In genomic region chr2:52938351-52939074, GRCm38 (mm10) we compare ENCODE assay signal across 13 mouse cellular contexts.
DNase-seq lines count a peak whose midpoint lies in the region; ATAC-seq and TF ChIP-seq lines count a peak whose summit lies in the region.
"Had no signal": no experiment of that assay in that cellular context is flagged by ENCODE, and none has a peak within 500 bp of the region (broad histone marks: within the 10 kb centered on the region; RNA-seq: fewer than 3 reads in every experiment).

No protein-coding gene starts in this region.

- H3K27me3 ChIP-seq in kidney, adult 2 months (replicated peaks; ENCODE audit: control insufficient read depth, insufficient read depth, low read length) = no peaks in the 10 kb centered on the region
- no peaks in the 10 kb centered on the region for H3K27me3 ChIP-seq in ES-Bruce4 (ENCODE audit: control insufficient read depth, insufficient read depth, low read length, poor library complexity, severe bottlenecking)
- H3K27me3 ChIP-seq in limb, embryonic 15.5 days = no peaks in the 10 kb centered on the region
- H3K27me3 ChIP-seq in hindbrain, embryonic 13.5 days = no peaks in the 10 kb centered on the region
- H3K27me3 ChIP-seq: neural tube, embryonic 13.5 days had no signal

- peak; percentile 47 for DNase-seq in kidney, adult 2 months
- no peak for DNase-seq in kidney, adult 18-20 months
- DNase-seq in testis, postnatal 10 days (ENCODE audit: low spot score) = no peak
- DNase-seq in MN1 (ENCODE audit: low spot score) = no peak
- DNase-seq: cerebellum, adult 18-20 months; thymus, postnatal 4 days had no signal

- 29% methylated on average over 6 of the region's 6 CpGs for whole genome bisulfite sequencing in kidney, adult 2 months
- 15% methylated on average over 6 of the region's 6 CpGs for WGBS in limb, embryonic 15.5 days
- WGBS in hindbrain, embryonic 13.5 days = 61% methylated on average over 6 of the region's 6 CpGs

- ATAC-seq in common myeloid progenitor, adult 5-6 weeks (replicated peaks; ENCODE audit: low read depth, poor library complexity, severe bottlenecking) = peak; percentile 47; the same call in 1 of the 2 replicates
- ATAC-seq in limb, embryonic 15.5 days (ENCODE audit: insufficient number of reproducible peaks, low FRiP score, low TSS enrichment, low read depth) = no peak
- ATAC-seq in hindbrain, embryonic 13.5 days (ENCODE audit: low FRiP score) = no peak
- ATAC-seq: forebrain, embryonic 16.5 days; hindbrain, postnatal 0 days had no signal

- no peak for TF ChIP-seq EP300 in ES-Bruce4 (IDR thresholded peaks at IDR 0.05; ENCODE audit: insufficient read depth, low read depth, low read length)

- no peaks in the 10 kb centered on the region for H3K36me3 ChIP-seq in kidney, adult 2 months (ENCODE audit: control insufficient read depth, insufficient read depth, low read length)
- H3K36me3 ChIP-seq in ES-Bruce4 (ENCODE audit: control insufficient read depth, insufficient read depth, low read length, poor library complexity, severe bottlenecking) = no peaks in the 10 kb centered on the region
- no peaks in the 10 kb centered on the region for H3K36me3 ChIP-seq in limb, embryonic 15.5 days
- no peaks in the 10 kb centered on the region for H3K36me3 ChIP-seq in hindbrain, embryonic 13.5 days
- H3K36me3 ChIP-seq: neural tube, embryonic 13.5 days had no signal

- no peak overlapping the region for H3K4me2 ChIP-seq in limb, embryonic 15.5 days
- no peak overlapping the region for H3K4me2 ChIP-seq in hindbrain, embryonic 13.5 days
- H3K4me2 ChIP-seq: neural tube, embryonic 13.5 days had no signal

- H3K9me3 ChIP-seq in ES-Bruce4 (replicated peaks; ENCODE audit: control insufficient read depth, insufficient read depth, low read length, poor library complexity, severe bottlenecking) = no peaks in the 10 kb centered on the region
- no peaks in the 10 kb centered on the region for H3K9me3 ChIP-seq in limb, embryonic 15.5 days
- no peaks in the 10 kb centered on the region for H3K9me3 ChIP-seq in hindbrain, embryonic 13.5 days
- H3K9me3 ChIP-seq: neural tube, embryonic 13.5 days had no signal

- no peak overlapping the region for H3K4me3 ChIP-seq in kidney, adult 2 months (ENCODE audit: insufficient read depth, low read depth, low read length)
- H3K4me3 ChIP-seq in ES-Bruce4 (ENCODE audit: low read depth, low read length) = no peak overlapping the region
- H3K4me3 ChIP-seq in limb, embryonic 15.5 days = no peak overlapping the region
- H3K4me3 ChIP-seq in hindbrain, embryonic 13.5 days = no peak overlapping the region
- H3K4me3 ChIP-seq: neural tube, embryonic 13.5 days had no signal

- TF ChIP-seq POLR2A in kidney, adult 2 months (IDR thresholded peaks at IDR 0.05; ENCODE audit: low read depth, low read length) = no peak
- no peak for TF ChIP-seq POLR2A in ES-Bruce4 (IDR thresholded peaks at IDR 0.05; ENCODE audit: insufficient read depth, low read length)

- peaks cover 14% of the 10 kb centered on the region for H3K4me1 ChIP-seq in kidney, adult 2 months (ENCODE audit: control insufficient read depth, insufficient read depth, low read length)
- H3K4me1 ChIP-seq in ES-Bruce4 (ENCODE audit: control insufficient read depth, insufficient read depth, low read length) = peaks cover 2% of the 10 kb centered on the region
- H3K4me1 ChIP-seq in limb, embryonic 15.5 days = peaks cover 20% of the 10 kb centered on the region
- peaks cover 18% of the 10 kb centered on the region for H3K4me1 ChIP-seq in hindbrain, embryonic 13.5 days (replicated peaks)

- TF ChIP-seq CTCF in kidney, adult 2 months (conservative IDR thresholded peaks at IDR 0.05; ENCODE audit: insufficient read depth, insufficient read length, low read depth, low read length) = no peak
- no peak for TF ChIP-seq CTCF in ES-Bruce4 (IDR thresholded peaks at IDR 0.05; ENCODE audit: low read depth, low read length)

- H3K9ac ChIP-seq in ES-Bruce4 (ENCODE audit: low read depth, poor library complexity, severe bottlenecking) = 0 out of 2 replicates have a peak overlapping the region, but pooled peaks have one; percentile 38
- no peak overlapping the region for H3K9ac ChIP-seq in limb, embryonic 15.5 days
- no peak overlapping the region for H3K9ac ChIP-seq in hindbrain, embryonic 13.5 days
- H3K9ac ChIP-seq: neural tube, embryonic 13.5 days had no signal

- H3K27ac ChIP-seq in kidney, adult 2 months (ENCODE audit: insufficient read depth, low read depth, low read length) = peak overlapping the region; percentile 19; the same call in 1 of the 2 replicates
- peak overlapping the region; percentile 91 for H3K27ac ChIP-seq in ES-Bruce4 (ENCODE audit: insufficient read depth, low read length)
- peak overlapping the region; percentile 34; the same call in 1 of the 2 replicates for H3K27ac ChIP-seq in limb, embryonic 15.5 days
- H3K27ac ChIP-seq in hindbrain, embryonic 13.5 days = no peak overlapping the region
- H3K27ac ChIP-seq: hindbrain, postnatal 0 days; neural tube, embryonic 13.5 days had no signal
